Mouse (Mus musculus): ENCODE data around the gene Hand1. TPM values are rescaled to one million over a fixed set of nuclear protein-coding genes. Genes with fewer than 3 reads are reported as not detected.

Gene Hand1
- polyA plus RNA-seq, 1 experiment from 2014 or later = 23.0 TPM

DNA sequence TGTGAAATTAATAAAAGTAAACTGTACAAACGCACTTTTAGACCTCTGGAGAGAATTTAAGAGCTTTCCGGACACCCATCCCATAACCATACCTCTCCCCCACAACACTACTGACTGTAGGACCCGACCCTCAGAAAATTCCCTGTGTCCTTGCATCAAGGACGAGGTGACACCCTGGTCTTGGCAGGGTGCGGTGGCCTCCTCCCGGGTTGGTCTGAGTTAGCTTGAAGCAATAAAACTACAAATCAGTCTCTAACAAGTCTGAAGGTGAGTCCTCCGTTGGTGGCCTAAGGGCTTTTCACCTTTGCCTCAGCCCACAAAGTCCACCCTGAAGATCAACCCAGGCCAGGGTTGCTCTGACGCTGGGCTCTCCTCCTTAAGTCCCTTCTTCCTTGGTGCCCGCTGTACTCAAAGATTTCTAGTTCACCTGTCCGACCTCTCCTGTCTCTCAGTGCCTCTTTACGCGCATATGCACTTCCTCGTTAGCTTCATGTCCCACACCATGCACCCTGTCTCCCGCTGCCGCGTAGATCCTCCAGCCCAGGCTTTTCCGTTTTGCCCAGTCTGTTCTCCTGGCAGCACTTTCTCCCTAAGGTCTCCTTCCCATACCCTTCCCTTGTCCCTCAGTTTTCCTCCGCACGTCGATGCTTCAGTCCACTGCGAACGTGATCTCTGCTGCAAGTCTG lies 32.2 kb downstream of the Hand1 start:
- 13% methylated on average over 22 of the region's 22 CpGs for WGBS
- peak overlapping the region; percentile 87 for H3K4me2 ChIP-seq (ENCODE audit: low read depth, low read length)
- H3K4me3 ChIP-seq (ENCODE audit: low read length) = peak overlapping the region; percentile 88
- peak overlapping the region; percentile 92 for H3K27ac ChIP-seq (ENCODE audit: low read length)
- ATAC-seq = peak; percentile 26
- H3K9me3 ChIP-seq (ENCODE audit: control insufficient read depth, low read length) = no peaks in the 10 kb centered on the region
- H3K27me3 ChIP-seq (replicated peaks; ENCODE audit: control insufficient read depth, insufficient read depth, low read length) = no peaks in the 10 kb centered on the region
- H3K4me1 ChIP-seq (ENCODE audit: control insufficient read depth, insufficient read depth, low read length) = peaks cover 26% of the 10 kb centered on the region
- H3K36me3 ChIP-seq (ENCODE audit: control insufficient read depth, insufficient read depth, low read length) = no peaks in the 10 kb centered on the region
- peak overlapping the region; percentile 94 for H3K9ac ChIP-seq (ENCODE audit: low read depth, low read length)

DNA sequence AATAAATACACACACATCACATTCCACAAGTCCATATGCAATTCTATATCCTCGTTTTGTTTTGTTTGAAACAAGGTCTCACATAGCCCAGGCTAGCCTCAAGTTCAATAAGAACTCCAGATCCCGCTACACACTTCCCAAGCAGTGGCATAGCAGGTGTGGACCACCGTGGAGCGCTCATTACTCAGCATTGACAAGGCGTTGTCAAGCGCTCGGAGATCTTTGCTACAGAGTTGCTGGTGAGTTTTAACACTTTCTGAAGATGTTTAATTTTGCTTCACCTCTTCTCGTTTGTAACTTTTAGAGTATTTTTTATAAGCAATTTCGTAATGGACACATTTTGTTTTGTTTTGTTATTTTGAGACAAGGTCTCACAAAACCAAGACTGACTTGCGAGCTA lies 33.2 kb downstream of the Hand1 start:
- no peak for ATAC-seq
- H3K4me1 ChIP-seq (ENCODE audit: control insufficient read depth, insufficient read depth, low read length) = peaks cover 26% of the 10 kb centered on the region
- no peaks in the 10 kb centered on the region for H3K36me3 ChIP-seq (ENCODE audit: control insufficient read depth, insufficient read depth, low read length)
- H3K9ac ChIP-seq (ENCODE audit: low read depth, low read length) = no peak overlapping the region
- 82% methylated on average over 10 of the region's 10 CpGs for WGBS
- no peaks in the 10 kb centered on the region for H3K9me3 ChIP-seq (ENCODE audit: control insufficient read depth, low read length)
- H3K4me3 ChIP-seq (ENCODE audit: low read length) = no peak overlapping the region
- H3K27me3 ChIP-seq (replicated peaks; ENCODE audit: control insufficient read depth, insufficient read depth, low read length) = no peaks in the 10 kb centered on the region
- H3K27ac ChIP-seq (ENCODE audit: low read length) = no peak overlapping the region
- H3K4me2 ChIP-seq (ENCODE audit: low read depth, low read length) = no peak overlapping the region

DNA sequence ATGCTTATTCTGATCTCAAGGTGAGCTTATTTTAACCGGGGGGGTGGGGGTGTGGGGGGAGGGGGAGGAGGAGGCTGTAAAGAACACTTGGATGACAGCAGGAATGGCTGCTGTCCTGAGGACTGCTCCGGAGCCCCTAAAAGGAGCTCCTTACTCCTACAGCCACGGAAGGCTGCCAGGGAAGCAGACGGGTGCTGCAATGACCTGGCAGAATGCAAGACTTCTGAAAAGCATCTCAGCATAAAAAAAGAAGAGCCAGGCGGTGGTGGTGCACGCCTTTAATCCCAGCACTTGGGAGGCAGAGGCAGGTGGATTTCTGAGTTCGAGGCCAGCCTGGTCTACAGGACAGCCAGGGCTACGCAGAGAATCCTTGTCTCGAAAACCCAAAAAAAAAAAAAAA lies 34.8 kb downstream of the Hand1 start:
- Histone ChIP-seq H3K9ac (ENCODE audit: low read depth, low read length) (no peak overlapping the region), H3K4me1 (ENCODE audit: control insufficient read depth, insufficient read depth, low read length) (peaks cover 14% of the 10 kb centered on the region), H3K9me3 (ENCODE audit: control insufficient read depth, low read length) (no peaks in the 10 kb centered on the region), H3K27me3 (replicated peaks; ENCODE audit: control insufficient read depth, insufficient read depth, low read length) (no peaks in the 10 kb centered on the region), H3K27ac (ENCODE audit: low read length) (no peak overlapping the region), H3K4me2 (ENCODE audit: low read depth, low read length) (no peak overlapping the region), H3K4me3 (ENCODE audit: low read length) (no peak overlapping the region), H3K36me3 (ENCODE audit: control insufficient read depth, insufficient read depth, low read length) (no peaks in the 10 kb centered on the region)
- no peak for ATAC-seq
- 81% methylated on average over 9 of the region's 9 CpGs for WGBS

DNA sequence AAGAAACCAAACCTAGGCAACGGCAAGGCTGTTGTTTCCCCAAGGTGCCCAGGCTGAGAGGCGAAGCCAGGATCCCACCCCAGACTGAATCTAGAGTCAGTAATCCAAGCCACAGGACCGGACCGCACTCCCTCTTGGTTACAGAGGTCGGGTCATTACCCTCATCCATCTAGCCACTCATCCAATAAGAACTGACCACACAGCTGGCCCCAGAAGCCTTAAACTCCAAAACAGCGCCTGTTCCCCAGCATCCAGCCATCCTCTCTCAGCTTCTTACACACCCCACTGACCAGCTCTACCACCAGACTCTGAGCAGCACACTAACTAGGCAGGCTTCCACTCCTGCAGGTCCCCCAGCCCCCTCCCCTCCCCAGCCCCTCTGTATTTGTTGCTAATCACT lies 37.5 kb downstream of the Hand1 start:
- Histone ChIP-seq H3K9ac (ENCODE audit: low read depth, low read length) (no peak overlapping the region), H3K27me3 (replicated peaks; ENCODE audit: control insufficient read depth, insufficient read depth, low read length) (no peaks in the 10 kb centered on the region), H3K27ac (ENCODE audit: low read length) (no peak overlapping the region), H3K4me1 (ENCODE audit: control insufficient read depth, insufficient read depth, low read length) (peaks cover 2% of the 10 kb centered on the region), H3K4me2 (ENCODE audit: low read depth, low read length) (no peak overlapping the region), H3K4me3 (ENCODE audit: low read length) (no peak overlapping the region), H3K9me3 (ENCODE audit: control insufficient read depth, low read length) (no peaks in the 10 kb centered on the region), H3K36me3 (ENCODE audit: control insufficient read depth, insufficient read depth, low read length) (no peaks in the 10 kb centered on the region)
- 54% methylated on average over 6 of the region's 6 CpGs for WGBS
- no peak for ATAC-seq

DNA sequence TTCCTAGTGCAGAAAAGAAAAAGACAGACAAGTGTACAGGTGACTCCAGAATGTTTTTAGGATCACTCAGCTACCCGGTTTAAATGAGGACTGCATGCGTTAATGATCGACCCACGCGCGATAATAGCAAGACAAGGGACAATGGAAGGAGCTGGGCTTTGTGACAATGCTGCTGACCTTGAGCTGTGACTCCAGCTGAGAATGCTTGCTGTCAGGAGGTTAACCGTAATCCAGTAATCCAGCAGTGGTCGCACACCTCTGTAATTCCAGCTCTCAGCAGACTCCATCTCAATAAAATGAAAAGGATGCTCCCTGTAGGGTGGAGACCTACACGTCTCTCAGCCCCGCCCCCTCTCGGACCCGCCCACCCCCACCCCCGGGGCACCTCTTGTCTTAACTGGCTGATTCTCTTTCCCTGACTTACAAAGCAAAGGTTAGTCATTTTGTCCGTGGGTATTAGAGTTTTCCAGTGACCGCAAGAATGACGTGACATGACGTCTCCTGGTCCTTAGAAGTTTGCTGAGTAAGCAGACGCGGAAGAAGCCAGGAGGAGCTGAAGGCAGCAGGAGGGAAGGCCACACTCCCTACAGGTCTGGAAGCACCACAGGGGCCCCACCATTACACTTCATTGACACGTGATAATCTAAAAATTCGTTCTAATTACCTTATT lies 41.6 kb downstream of the Hand1 start:
- no peak overlapping the region for H3K27ac ChIP-seq (ENCODE audit: low read length)
- no peaks in the 10 kb centered on the region for H3K27me3 ChIP-seq (replicated peaks; ENCODE audit: control insufficient read depth, insufficient read depth, low read length)
- 0 out of 2 replicates have a peak, but pooled peaks have one; percentile 18 for ATAC-seq
- no peak overlapping the region for H3K9ac ChIP-seq (ENCODE audit: low read depth, low read length)
- no peak overlapping the region for H3K4me3 ChIP-seq (ENCODE audit: low read length)
- H3K36me3 ChIP-seq (ENCODE audit: control insufficient read depth, insufficient read depth, low read length) = no peaks in the 10 kb centered on the region
- 27% methylated on average over 21 of the region's 21 CpGs for WGBS
- no peaks in the 10 kb centered on the region for H3K4me1 ChIP-seq (ENCODE audit: control insufficient read depth, insufficient read depth, low read length)
- peak overlapping the region; percentile 47 for H3K4me2 ChIP-seq (ENCODE audit: low read depth, low read length)
- no peaks in the 10 kb centered on the region for H3K9me3 ChIP-seq (ENCODE audit: control insufficient read depth, low read length)

DNA sequence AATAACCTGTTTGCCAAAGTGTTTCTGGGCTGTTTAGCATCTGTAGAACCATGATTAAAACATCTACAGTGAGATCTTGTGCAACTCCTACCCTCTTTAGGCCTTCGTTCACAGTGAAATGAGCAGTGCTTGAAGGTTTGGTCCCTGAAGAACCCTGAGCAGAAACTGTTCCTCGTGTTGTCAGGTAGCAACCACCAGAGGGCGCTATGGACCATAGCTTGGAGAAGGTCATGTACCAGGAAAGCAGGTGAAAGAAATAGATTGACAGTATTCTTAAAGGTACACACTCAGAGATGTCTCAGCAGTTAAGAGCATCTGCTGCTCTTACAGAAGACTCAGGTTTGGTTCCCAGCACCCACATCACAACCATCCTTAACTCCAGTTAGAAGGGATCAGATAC lies 44.7 kb downstream of the Hand1 start:
- H3K4me2 ChIP-seq (ENCODE audit: low read depth, low read length) = no peak overlapping the region
- 0 out of 2 replicates have a peak, but pooled peaks have one; percentile 28 for ATAC-seq
- no peaks in the 10 kb centered on the region for H3K36me3 ChIP-seq (ENCODE audit: control insufficient read depth, insufficient read depth, low read length)
- no peak overlapping the region for H3K9ac ChIP-seq (ENCODE audit: low read depth, low read length)
- no peak overlapping the region for H3K27ac ChIP-seq (ENCODE audit: low read length)
- H3K9me3 ChIP-seq (ENCODE audit: control insufficient read depth, low read length) = no peaks in the 10 kb centered on the region
- no peaks in the 10 kb centered on the region for H3K4me1 ChIP-seq (ENCODE audit: control insufficient read depth, insufficient read depth, low read length)
- H3K27me3 ChIP-seq (replicated peaks; ENCODE audit: control insufficient read depth, insufficient read depth, low read length) = no peaks in the 10 kb centered on the region
- 41% methylated on average over 3 of the region's 3 CpGs for WGBS
- no peak overlapping the region for H3K4me3 ChIP-seq (ENCODE audit: low read length)

DNA sequence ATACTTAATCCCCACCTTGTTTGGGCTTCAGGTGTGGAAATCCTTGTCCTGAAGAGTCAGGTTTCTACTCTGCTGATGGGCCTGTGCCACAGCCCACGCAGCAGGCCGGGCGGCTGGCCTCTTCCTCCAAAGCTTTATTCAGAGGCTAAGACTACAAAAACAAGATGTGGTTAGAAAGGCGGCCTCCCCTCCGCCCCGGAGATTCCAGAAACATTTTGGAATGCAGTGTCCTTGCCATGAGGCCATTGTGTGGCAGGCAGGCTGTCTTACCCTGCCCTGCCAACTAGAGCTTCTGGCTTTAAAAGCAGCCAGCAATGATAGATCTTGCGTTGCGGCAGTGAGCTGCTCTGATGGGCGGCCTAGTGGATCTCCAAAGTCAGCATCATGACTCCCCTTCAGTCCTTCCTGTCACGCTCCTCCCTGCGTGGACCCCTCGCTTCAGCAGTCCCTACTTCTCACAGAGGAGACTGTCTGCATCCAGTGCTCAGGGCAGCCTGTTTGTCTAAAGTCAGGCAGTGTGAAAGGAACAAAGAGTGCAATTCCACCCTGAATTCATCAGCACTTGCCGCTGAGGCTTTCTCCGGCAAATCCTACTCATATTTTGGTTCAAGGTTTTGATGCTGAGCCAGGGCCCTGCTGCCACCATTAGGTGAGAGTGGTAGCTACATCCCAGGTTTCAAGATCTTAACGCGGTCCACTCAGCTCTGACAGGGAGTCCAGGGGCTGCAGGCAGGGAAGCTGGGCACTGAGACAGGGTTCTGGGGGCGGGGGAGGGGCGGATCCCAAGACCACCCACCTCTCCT lies 45.8 kb downstream of the Hand1 start:
- Histone ChIP-seq H3K36me3 (ENCODE audit: control insufficient read depth, insufficient read depth, low read length) (no peaks in the 10 kb centered on the region), H3K27me3 (replicated peaks; ENCODE audit: control insufficient read depth, insufficient read depth, low read length) (no peaks in the 10 kb centered on the region), H3K4me3 (ENCODE audit: low read length) (no peak overlapping the region), H3K4me2 (ENCODE audit: low read depth, low read length) (no peak overlapping the region), H3K9me3 (ENCODE audit: control insufficient read depth, low read length) (no peaks in the 10 kb centered on the region), H3K9ac (ENCODE audit: low read depth, low read length) (no peak overlapping the region), H3K27ac (ENCODE audit: low read length) (no peak overlapping the region), H3K4me1 (ENCODE audit: control insufficient read depth, insufficient read depth, low read length) (no peaks in the 10 kb centered on the region; the same call in 1 of the 2 replicates)
- 49% methylated on average over 18 of the region's 18 CpGs for WGBS
- ATAC-seq = no peak

DNA sequence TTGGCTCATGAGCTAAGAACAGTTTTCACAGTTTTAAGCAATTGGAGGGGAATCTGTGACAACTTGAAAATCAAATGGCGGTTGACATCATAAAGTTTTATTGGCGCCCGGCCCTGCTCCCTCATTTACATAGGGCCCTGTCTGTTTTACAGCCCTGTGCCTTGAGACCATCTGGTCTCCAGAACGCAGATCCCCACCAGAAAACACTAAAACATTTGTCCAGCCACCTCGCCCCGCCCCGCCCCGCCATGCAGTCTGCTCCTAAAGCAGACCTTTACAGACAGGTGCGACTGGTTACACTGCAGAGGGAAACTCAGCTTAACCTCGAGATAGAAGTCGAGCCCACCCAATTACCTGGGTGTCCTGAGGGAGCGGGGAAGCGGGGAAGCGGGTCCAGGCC lies 52.8 kb downstream of the Hand1 start:
- H3K27ac ChIP-seq (ENCODE audit: low read length) = peak overlapping the region; percentile 55
- H3K4me2 ChIP-seq (ENCODE audit: low read depth, low read length) = no peak overlapping the region
- no peaks in the 10 kb centered on the region; the same call in 1 of the 2 replicates for H3K4me1 ChIP-seq (ENCODE audit: control insufficient read depth, insufficient read depth, low read length)
- no peak overlapping the region for H3K4me3 ChIP-seq (ENCODE audit: low read length)
- no peak overlapping the region for H3K9ac ChIP-seq (ENCODE audit: low read depth, low read length)
- ATAC-seq = peak; percentile 76
- no peaks in the 10 kb centered on the region for H3K9me3 ChIP-seq (ENCODE audit: control insufficient read depth, low read length)
- H3K27me3 ChIP-seq (replicated peaks; ENCODE audit: control insufficient read depth, insufficient read depth, low read length) = no peaks in the 10 kb centered on the region
- WGBS = 60% methylated on average over 14 of the region's 14 CpGs
- H3K36me3 ChIP-seq (ENCODE audit: control insufficient read depth, insufficient read depth, low read length) = no peaks in the 10 kb centered on the region

Data from intestine, embryonic 16.5 days (tissue).